Mouse (Mus musculus): ENCODE data around the gene Rabgap1l.
"Not testable (repeated sequence)": the region's sequence is repeated elsewhere in the genome, so short reads cannot be mapped to it uniquely, and the experiment has no call there.

The Rabgap1l gene

DNA sequence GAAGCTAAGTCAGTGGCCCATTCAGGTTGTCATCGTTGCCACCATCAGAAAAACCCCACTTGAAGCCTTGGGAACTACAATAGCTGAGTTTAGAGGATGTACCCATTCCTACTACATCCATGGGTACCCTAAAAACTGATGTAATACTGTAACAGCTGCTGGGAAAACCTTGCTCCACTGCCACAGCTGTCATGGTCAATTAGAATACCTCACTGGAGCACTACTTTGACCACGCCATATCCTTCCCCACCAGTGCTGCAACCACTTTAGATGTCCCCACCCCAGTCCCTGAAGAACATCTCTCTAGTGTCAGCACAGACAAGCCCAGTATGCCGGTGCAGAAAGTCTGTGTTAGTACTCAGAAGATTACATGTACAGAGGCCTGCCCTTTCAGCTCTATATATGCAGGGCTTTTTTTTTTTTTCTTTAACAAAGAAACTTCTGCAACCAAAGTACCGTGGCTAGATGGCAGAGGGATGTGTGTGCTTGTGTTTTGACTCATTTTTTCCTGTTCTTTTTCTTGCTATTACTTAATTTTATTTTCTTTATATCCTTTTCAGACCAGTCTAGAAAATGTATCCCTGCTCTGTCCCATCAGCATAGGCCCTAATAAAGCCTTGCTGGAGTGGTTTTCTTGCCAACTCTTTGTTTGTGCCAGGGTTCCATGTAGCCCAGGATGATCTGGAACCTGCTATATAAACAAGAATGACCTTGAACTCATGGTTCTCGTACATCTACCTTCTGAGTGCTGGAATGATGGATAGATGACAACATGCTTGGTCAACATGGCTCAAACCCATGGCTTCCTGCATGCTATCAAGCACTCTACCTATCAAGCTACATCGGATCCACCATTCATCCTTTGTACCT, 100.6 kb downstream of the Rabgap1l start:
- DNase-seq = no peak

DNA sequence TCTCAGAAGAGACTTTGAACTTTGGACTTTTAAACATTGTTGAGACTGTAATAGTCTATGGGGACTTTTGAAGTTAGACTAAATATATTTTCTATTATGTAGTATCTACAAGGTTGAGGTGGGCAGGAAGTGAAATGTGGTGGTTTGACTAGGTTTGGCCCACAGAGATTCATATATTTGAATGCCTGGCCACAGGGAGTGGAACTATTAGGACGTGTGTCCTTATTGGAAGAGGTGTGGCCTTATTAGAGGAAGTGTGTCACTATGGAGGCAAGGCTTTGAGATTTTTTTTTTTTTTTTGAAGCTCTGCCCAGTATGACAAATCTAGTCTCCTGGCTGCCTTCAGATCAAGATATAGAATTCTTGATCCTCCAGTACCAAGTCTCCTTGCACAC, 101.8 kb downstream of the Rabgap1l start:
- no peak for DNase-seq

GRCm38 (mm10) chr1:160690516-160691195, 102.4 kb downstream of the Rabgap1l start:
- no peak for DNase-seq

DNA sequence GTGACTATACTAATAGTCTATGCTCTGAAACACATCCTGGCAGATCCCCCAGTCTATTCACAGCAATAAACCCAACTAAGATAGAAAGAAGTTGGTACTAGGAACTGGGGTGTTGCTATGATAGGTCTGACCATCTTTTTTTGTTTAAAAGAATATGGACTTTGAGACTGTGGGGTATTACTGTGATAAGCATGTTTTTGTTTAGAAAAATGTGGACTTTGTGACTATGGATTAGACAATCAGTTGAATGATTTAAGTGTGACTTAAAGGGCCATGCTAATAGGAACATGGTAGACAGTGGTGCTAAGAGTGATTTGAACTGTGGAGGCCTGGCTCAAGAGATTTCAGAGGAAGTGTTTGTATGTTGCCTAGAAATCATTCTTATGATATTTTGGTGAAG, 103.5 kb downstream of the Rabgap1l start:
- no peak for DNase-seq

- no peak for DNase-seq
Observed at GRCm38 (mm10) chr1:160684251-160684650, 108.8 kb downstream of the Rabgap1l start.

GRCm38 (mm10) chr1:160681398-160682050, 111.5 kb downstream of the Rabgap1l start:
- DNase-seq = no peak

- no peak for DNase-seq
Observed at GRCm38 (mm10) chr1:160674763-160675162, 118.2 kb downstream of the Rabgap1l start.

DNA sequence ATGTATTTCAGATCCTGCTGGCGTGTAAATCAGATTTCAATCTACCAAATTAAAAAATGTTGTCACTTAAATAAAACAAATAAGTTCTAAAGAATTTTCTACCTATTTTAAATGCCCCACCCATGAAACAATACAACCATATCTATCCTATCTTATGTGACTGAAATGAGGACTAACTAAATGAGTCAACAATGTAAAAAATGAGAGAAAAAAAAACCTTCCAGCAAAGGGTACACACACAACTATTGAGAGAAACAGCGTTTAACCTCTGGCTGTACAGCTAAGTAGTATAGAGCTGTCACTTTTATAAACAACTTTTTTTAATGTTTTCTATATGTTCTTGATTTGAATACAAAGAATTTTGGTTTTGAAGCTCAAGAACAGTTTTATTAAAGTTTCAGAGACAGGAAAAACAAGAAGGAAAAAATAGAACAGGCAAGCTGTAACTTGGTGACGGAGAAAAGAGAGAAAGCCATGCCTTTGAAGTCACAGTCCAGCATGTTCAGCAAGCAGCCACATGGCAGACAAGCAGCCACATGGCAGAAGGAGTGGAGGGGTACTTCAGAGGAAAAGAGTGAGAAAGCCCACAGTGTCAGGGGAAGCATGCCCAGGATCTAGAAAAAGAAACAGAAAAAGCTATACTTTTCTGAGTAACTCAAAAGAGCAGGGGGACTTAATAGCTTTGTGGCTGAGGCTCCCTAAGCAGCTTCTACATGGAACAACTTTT, 120.8 kb downstream of the Rabgap1l start:
- no peak for DNase-seq

DNA sequence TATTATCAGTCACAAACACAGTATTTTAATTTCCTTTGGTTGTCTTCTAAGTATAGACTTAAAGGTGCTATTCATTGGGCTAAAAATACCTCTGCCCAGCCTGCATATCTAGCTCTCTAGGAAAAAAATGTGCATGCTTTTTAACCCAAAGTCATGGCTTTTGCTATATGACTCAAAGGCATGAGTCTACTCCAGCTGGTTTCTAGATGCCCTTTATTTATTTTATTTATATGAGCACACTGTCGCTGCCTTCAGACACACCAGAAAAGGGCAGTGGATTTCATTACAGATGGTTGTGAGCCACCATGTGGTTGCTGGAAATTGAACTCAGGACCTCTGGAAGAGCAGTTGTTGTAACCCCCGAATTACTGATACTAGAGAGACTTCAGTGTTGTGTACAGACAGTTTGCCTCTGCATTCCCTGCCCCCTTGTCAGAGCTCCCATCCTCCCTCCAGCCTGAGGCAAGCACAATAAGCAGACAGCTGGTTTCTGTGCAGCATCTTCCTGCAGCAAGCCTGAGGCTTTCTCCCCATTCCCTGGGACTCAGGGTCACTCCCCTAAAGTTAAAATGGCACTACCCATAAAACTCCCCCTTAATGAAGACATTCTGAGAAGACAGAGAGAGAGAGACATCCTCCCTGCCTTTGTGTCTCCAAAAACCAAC, 137.1 kb downstream of the Rabgap1l start:
- DNase-seq = no peak

DNA sequence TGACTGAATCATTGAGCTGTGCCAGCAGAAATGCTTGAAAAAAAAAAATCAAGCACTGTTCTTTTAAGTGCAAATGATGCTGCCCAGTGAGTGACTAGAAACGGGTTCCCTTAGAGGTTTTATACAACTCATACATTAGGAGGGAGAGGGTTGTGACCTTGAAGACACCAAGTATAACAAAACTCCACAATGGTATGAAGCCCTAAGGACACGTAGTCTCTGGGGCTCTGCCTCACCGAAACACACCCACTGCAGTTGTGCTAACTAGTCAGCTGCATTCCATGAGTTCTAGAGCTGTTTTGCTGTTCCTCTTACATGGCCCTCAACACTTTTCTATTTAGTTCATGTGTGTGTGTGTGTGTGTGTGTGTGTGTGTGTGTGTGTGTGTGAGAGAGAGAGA, 141.3 kb downstream of the Rabgap1l start:
- DNase-seq = no peak

- no peak for DNase-seq
Observed at GRCm38 (mm10) chr1:160645416-160645815, 147.6 kb downstream of the Rabgap1l start.

GRCm38 (mm10) chr1:160628213-160628932, 164.6 kb downstream of the Rabgap1l start:
- no peak for DNase-seq

DNA sequence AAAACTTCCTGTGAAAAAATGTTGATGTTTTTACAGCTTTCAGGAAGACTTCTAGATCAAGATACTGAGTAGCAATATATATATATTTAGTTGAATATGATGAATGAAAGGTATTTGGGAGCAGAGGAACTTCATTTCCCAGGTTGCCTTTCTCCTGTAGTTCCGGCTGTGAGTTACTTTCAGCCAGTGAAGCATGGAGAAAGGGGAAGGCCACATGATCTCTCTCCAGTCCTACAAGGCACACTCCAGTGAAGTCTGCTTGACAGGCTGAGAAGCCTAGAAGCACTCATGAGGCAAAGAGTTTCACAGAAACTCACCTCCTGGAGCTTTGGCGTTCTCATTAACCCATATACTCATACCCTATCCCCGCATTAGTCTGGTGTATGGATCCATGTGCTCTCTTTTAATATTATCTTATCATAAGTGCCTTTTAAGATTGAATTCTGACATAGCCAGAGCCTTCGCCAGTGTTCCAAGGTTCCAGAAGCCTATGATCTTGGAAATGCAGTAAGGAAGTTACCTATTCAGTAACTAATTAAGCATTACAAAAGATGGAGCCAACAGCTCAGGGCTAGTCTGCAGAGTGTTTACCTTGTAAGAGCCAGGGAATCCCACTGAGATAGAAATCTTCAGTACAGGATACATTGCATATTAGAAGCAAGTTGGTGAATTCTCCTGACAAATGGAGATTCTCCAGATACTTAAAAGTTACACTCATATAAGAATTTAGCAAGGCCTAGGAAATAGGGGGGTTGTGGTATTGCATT, 168.5 kb downstream of the Rabgap1l start:
- not testable (repeated sequence) for DNase-seq

GRCm38 (mm10) chr1:160618201-160618600, 174.8 kb downstream of the Rabgap1l start:
- no peak for DNase-seq

- DNase-seq = no peak
Observed at GRCm38 (mm10) chr1:160606425-160606824, 186.6 kb downstream of the Rabgap1l start.

DNA sequence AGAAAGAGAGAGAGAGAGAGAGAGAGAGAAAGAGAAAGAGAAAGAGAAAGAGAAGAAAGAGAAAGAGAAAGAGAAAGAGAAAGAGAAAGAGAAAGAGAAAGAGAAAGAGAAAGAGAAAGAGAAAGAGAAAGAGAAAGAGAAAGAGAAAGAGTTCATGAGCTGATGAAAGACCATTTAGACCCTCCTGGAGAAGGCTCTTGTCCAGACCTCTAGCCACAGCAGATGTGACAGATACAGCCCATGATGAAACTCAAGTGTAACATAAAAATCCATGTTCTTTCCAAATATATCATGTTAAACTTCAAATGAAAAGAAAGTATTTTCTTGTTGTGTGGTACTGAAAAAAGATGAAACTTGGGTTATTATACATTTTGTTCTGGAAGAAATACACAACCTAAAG, 189.7 kb downstream of the Rabgap1l start:
- DNase-seq = not testable (repeated sequence)

DNA sequence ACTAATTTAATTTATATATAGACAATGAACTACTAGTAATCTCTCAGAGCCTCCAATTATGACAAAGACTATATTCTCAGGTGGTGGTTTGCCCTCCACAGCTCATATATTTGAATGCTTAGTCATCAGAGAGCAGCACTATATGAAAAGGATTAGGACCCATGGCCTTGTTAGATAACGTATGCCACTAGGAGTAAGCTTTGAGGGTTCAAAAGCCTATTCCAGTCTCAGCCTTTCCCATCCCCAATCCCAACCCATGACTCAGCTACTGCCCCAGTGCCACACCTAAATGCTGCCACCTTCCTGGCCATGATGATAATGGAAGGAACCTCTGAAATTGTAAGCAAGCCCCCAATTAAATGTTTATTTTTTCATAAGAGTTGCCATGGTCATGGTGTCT, 195.6 kb downstream of the Rabgap1l start:
- DNase-seq = no peak

GRCm38 (mm10) chr1:160596948-160597270, 196.1 kb downstream of the Rabgap1l start:
- peak; percentile 42 to 62 for DNase-seq

DNA sequence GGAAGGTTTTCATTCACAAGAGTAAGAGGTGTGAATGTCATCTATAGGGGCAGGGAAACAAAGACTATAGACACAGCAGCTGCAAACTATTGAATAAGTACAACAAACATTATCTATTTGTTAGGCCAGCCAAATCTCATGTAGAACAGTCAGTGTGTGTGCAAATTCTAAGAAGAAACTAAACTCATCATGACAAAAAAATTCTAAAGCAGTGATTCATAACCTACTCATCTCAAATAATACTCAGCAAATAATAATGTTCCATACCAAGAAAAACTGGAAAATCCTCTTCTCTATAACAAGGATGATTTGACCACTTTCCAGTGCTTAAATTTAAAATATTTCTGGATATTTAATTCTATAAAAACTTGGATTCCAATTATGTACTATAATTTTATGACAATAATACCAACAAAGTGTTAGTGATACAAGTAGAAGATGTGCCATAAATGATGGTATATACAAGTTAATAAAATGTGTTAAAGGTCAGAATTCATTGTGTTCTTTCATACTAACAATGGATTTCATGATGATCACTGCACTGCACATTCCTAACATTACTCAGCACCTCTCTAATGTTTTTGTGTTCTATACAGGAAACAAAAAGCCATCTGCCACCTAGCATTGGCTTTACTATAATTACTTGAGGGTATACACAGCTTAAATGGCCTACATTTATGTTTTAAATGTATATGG, 196.6 kb downstream of the Rabgap1l start:
- no peak for DNase-seq

DNA sequence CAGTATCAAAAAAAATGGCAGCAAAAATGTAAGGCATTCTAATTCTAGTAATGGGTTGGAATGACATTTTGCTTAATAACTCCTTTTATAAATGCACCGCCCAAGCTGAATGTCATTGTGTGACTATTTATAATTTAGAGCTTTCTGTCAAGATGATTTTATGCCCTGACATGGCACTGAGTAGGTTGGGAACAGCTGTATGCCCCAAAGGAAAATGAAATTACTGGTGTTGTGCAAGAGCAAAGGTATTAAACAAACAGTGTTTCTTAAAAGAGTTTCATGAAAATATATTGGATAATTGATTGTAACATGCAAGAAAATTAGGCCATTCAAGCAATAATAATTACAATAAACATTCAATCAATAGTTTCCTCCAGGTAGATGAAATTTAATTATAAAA, 198.4 kb downstream of the Rabgap1l start:
- no peak for DNase-seq

All from cerebellum, postnatal 25 days (tissue).